Mouse (Mus musculus) kidney, adult 2 months (tissue): ENCODE data around the gene Nmt1. TPM values are rescaled to one million over a fixed set of nuclear protein-coding genes. Genes with fewer than 3 reads are reported as not detected.

ENCODE experiments used
- DNase-seq: peaks from one replicate; pipeline ENCODE4 v3.0.0; 2021
- H3K27ac ChIP-seq: fragments of 200-500 bp; 2 replicates; pipeline ENCODE4 v1.5.1; 2012; ENCODE audit warnings: low read depth, low read length, control low read depth, inconsistent platforms; ENCODE audit not compliant: insufficient read depth
- H3K27me3 ChIP-seq: fragments of 200-500 bp; replicated peaks from 2 replicates; pipeline ENCODE4 v1.6.1; 2012; ENCODE audit warnings: mild to moderate bottlenecking, moderate library complexity, low read length, inconsistent platforms; ENCODE audit not compliant: control insufficient read depth, insufficient read depth
- H3K36me3 ChIP-seq: fragments of 200-500 bp; 2 replicates; pipeline ENCODE4 v1.6.1; 2012; ENCODE audit warnings: mild to moderate bottlenecking, moderate library complexity, low read length, inconsistent platforms; ENCODE audit not compliant: control insufficient read depth, insufficient read depth
- H3K4me1 ChIP-seq: fragments of 200-500 bp; 2 replicates; pipeline ENCODE4 v1.6.1; 2011; ENCODE audit warnings: low read length; ENCODE audit not compliant: control insufficient read depth, insufficient read depth
- H3K4me3 ChIP-seq: fragments of 200-500 bp; 2 replicates; pipeline ENCODE4 v1.5.1; 2011; ENCODE audit warnings: mild to moderate bottlenecking, low read depth, low read length, control low read depth; ENCODE audit not compliant: insufficient read depth
- CTCF ChIP-seq: fragments of 200-500 bp; conservative IDR thresholded peaks from 2 replicates; pipeline ENCODE4 v1.5.1; 2011; ENCODE audit warnings: low read depth, mild to moderate bottlenecking, control low read depth, low read length, moderate library complexity, mixed read lengths; ENCODE audit not compliant: insufficient read depth, insufficient read length
- POLR2A ChIP-seq: fragments of 200-500 bp; IDR thresholded peaks from one replicate; pipeline ENCODE4 v1.6.1; 2011; ENCODE audit warnings: low read depth, low read length, control low read depth
- WGBS: fragments of 180-500 bp; shearing (Covaris S2); methylation state at CpG from one replicate; pipeline ENCODE4 v1.1.7; 2018; 5-methylcytosine and 5-hydroxymethylcytosine counted together
- polyA plus RNA-seq: library from polyadenylated mRNA; depleted of rRNA; stranded (reverse); fragments of >200 nt; gene quantifications from 2 replicates; pipeline ENCODE4 v1.2.3, GENCODE M21; 2012

Nmt1 gene
- polyA plus RNA-seq, 1 experiment: 49.7 TPM

DNA sequence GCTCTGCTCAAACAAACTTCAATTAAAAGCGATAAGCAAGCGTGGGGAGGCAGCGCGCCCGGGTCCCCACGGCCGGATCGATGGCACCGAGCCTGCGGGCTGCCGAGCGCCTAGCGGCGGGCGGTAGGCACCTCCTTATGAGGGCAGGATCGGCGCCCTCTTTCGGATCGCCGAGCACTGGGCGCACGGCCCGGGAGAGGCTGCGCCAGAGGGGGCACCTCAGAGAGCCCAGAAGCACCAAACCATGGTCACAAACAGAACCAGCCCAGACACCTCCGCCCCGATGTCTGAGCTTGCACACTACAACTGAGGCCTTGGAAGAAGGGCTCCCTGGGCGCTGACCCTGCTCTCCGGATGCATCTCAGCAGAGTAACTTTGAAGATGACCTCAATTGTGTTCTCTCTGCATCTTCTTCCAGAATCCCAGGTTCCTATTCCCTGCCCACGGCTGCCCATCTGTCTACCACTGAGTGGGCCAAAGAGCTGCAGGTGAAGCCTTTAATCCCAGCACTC lies 37.8 kb upstream of the Nmt1 start:
- H3K36me3 ChIP-seq: no peaks in the 10 kb centered on the region
- H3K4me1 ChIP-seq: no peaks in the 10 kb centered on the region
- WGBS: 6% methylated on average over 29 of the region's 29 CpGs
- DNase-seq: peak; percentile 51
- peak overlapping the region; percentile 28; the same call in 1 of the 2 replicates for H3K4me3 ChIP-seq
- H3K27ac ChIP-seq: no peak overlapping the region
- no peaks in the 10 kb centered on the region for H3K27me3 ChIP-seq
- TF ChIP-seq POLR2A: no peak
- TF ChIP-seq CTCF: peak; percentile 33

DNA sequence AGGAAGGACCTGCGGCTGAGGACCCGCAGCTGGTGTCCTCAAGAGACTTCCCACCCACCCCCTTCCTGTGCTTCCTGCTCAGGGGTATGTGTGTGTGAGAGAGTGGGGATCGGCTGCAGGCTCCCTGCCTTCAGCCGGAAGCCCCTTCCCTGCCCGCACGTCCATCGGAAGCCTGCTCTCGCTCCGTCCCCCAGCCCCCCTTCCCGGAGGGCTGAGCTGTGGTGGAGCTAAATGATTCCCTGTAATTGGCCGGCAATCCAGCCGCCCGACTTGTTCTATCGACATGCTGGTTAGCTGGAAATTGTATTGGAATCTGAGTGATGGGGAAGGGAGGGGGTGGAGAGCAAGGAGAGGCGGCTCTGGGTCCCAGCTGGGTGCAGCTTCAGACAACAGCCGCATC lies 36.3 kb upstream of the Nmt1 start:
- Histone ChIP-seq H3K27ac (no peak overlapping the region), H3K4me1 (no peaks in the 10 kb centered on the region), H3K27me3 (no peaks in the 10 kb centered on the region), H3K36me3 (no peaks in the 10 kb centered on the region), H3K4me3 (no peak overlapping the region)
- DNase-seq: no peak
- WGBS: 10% methylated on average over 16 of the region's 16 CpGs
- TF ChIP-seq POLR2A (no peak), CTCF (no peak)

DNA sequence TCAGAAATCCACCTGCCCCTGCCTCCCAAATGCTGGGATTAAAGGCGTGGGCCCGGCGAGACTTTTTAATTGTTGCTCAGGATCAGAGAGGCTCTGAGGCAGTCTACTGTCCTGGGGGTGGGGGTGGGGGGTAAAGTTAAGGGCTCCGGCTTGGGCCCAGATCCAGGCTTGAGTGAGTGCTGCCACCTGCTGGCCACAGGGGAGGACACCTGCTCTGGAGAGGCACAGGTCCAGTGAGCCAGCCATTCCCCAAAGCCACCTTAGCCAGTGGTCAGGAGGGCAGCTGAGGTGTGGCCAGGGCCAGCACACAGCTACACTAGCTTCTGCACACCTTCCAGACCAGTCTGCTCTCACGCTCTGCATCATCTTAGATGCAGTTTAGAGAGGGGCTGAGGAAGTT lies 35.0 kb upstream of the Nmt1 start:
- DNase-seq: peak; percentile 76
- no peak overlapping the region for H3K4me3 ChIP-seq
- H3K4me1 ChIP-seq: no peaks in the 10 kb centered on the region
- no peaks in the 10 kb centered on the region for H3K36me3 ChIP-seq
- no peaks in the 10 kb centered on the region for H3K27me3 ChIP-seq
- TF ChIP-seq CTCF (peak; percentile 86), POLR2A (no peak)
- H3K27ac ChIP-seq: no peak overlapping the region
- WGBS: 10% methylated on average over 5 of the region's 5 CpGs

DNA sequence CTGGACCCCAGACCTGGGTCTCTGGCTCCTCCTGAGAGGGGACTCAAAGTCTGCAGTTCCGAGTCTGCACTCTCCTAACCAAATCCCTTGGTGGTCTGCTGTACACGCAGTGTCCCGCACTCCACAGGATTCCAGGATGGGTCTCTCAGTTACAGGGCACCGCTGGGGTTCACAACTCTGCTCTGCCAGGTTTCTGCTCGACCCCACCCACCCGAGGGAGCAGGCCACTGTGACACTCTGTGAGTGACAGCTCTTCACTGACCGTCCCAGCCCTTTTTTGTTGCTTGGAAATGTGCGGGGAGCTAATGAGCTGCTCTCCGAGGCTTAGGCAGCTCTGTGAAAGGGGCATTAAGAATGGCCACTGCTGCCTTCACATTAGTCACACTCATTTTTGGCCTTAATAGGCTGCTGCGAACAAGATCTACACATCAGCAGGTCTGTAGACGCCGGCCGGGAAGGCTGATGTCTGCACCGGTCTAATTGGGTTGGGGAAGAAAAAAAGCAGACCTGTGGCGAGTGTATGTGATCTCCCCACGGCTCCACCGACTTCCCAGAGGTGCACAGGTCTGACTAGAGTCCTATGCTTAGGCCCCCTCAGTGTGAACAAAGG lies 34.5 kb upstream of the Nmt1 start:
- no peak for DNase-seq
- Histone ChIP-seq H3K4me1 (no peaks in the 10 kb centered on the region), H3K4me3 (no peak overlapping the region), H3K36me3 (no peaks in the 10 kb centered on the region), H3K27ac (no peak overlapping the region), H3K27me3 (no peaks in the 10 kb centered on the region)
- TF ChIP-seq CTCF (no peak), POLR2A (no peak)
- 77% methylated on average over 17 of the region's 17 CpGs for WGBS

DNA sequence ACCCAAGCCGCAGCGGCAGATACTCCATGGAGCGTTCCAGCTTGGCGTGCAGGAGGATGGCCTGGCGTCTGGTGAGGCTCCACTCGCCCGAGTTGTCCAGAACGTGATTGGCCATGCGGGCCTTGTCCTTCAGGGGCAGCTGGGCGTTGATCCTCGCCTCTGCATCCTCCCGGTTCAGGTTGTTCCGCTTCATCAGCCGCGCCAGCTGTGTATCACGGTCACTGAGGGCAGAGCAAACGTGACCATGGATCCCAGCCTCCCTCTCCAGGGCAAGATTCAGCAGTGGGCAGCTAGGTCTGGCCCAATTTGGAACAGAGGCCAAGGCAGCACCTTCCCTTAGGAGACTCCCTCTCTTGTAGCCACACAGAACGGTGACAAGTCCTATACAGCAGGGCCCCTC lies 33.0 kb upstream of the Nmt1 start:
- DNase-seq: no peak
- no peaks in the 10 kb centered on the region for H3K36me3 ChIP-seq

DNA sequence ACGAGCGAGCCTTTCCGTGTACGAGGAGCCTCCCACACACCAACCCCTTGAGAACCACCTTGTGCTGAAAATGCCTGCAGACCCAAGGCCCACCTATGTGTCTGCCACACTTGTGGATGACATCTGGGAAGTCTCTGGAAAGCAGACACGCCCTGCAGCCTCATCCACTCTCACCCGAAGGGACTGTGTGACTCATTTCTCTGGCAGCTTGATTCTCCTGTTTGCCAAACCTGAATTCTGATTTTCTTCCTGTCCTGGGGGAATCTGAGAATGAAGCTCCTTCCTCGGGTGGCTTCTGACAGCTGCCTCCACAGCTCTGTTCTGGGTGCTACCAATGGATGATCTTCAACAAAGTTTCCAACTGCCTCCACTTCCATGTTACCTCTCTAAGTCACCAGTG lies 31.6 kb upstream of the Nmt1 start:
- H3K36me3 ChIP-seq: no peaks in the 10 kb centered on the region
- TF ChIP-seq POLR2A: no peak
- TF ChIP-seq CTCF: no peak
- H3K4me3 ChIP-seq: no peak overlapping the region
- H3K27ac ChIP-seq: no peak overlapping the region
- WGBS: 73% methylated on average over 7 of the region's 7 CpGs
- DNase-seq: no peak
- no peaks in the 10 kb centered on the region for H3K4me1 ChIP-seq
- H3K27me3 ChIP-seq: no peaks in the 10 kb centered on the region

More for the DNA sequence above, 33.0 kb upstream of the Nmt1 start:
- 67% methylated on average over 18 of the region's 18 CpGs for WGBS
- Histone ChIP-seq H3K27ac (no peak overlapping the region), H3K27me3 (no peaks in the 10 kb centered on the region), H3K4me1 (no peaks in the 10 kb centered on the region), H3K4me3 (no peak overlapping the region)
- TF ChIP-seq POLR2A (no peak), CTCF (no peak)

DNA sequence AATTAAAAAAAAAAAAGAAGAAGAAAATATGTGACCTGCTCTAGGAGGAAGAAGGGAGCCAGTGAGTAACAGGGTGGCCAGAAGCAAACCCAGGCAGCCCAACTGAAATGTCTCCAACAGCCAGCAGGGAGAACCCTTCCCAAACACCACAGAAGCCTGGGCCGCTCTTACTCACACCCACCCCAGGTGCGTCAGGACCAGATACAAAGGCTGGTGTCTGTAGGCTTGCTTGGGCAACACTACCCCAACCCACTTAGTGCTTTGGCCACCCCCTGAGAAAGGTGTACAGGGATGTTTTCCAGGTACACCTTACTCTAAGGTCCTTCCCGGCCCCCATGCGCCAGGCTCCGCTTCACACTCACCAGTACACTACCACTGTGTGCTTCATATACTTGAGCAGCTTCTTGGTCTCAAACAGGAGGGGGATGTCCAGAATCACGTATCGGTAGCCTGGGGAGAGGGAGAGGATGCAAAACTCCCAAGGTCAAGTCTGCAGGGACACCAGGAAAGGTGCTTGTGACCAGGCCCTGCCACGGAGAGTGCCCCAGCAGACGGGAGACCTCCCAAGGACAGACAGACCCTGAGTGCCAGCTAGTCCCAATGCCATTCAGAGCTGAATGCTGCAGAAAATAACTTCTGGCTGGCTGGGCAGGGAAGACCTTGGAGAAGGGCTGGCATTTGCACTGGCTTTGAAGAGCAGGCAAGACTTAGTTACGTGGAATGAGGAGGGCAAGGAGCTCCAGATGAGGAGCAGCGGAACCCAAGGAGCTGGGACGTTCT lies 30.8 kb upstream of the Nmt1 start:
- no peaks in the 10 kb centered on the region for H3K27me3 ChIP-seq
- H3K27ac ChIP-seq: no peak overlapping the region
- no peak overlapping the region for H3K4me3 ChIP-seq
- no peak for DNase-seq
- no peaks in the 10 kb centered on the region for H3K36me3 ChIP-seq
- no peaks in the 10 kb centered on the region for H3K4me1 ChIP-seq
- no peak for TF ChIP-seq CTCF
- TF ChIP-seq POLR2A: no peak
- WGBS: 95% methylated on average over 12 of the region's 12 CpGs
